Mouse (Mus musculus): Measurements from ENCODE around the gene Ttc9.

DNA sequence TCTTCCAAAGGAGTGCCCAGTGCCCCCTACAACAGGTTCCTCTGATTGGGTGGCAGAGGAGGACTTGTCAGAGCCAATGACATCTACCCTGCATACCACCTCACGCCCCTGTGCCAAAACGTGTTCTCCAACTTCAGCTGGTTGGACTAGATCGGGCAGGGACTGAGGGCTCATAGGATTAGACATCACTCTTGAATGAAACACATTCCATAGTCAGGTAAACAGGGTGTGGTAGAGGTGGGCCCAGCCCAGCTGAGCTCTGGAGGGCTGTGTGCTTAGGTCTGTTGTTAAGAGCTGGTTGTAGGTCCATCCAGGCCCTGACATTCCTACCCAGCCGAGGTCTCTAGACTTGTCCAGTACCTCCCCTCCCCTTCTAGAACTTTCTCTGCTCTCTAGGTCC is 81.6 kb downstream of the Ttc9 start:
- TF ChIP-seq CTCF (IDR thresholded peaks at IDR 0.05; ENCODE audit: low read depth) (no peak), EP300 (IDR thresholded peaks at IDR 0.05; ENCODE audit: low read depth) (no peak)
